Mouse (Mus musculus) midbrain, embryonic 13.5 days (tissue): ENCODE data around the gene Cyp4a31. TPM values are rescaled to one million over a fixed set of nuclear protein-coding genes. Genes with fewer than 3 reads are reported as not detected.
"Not testable (repeated sequence)": the region's sequence is repeated elsewhere in the genome, so short reads cannot be mapped to it uniquely, and the experiment has no call there.

Source experiments
- ATAC-seq: fragments of 200-750 bp; cut with Nextera tagmentation; 2 replicates; pipeline ENCODE4 v1.8.0; 2017; ENCODE audit warnings: mild to moderate bottlenecking, moderate TSS enrichment, moderate library complexity
- H3K27ac ChIP-seq: fragments of 300-500 bp; sonication (generic); 2 replicates; pipeline ENCODE4 v1.5.1; 2015; ENCODE audit warnings: inconsistent platforms, mild to moderate bottlenecking, moderate library complexity
- H3K27me3 ChIP-seq: fragments of 300-500 bp; sonication (generic); 2 replicates; pipeline ENCODE4 v1.6.1; 2015; ENCODE audit warnings: mild to moderate bottlenecking, inconsistent platforms
- H3K36me3 ChIP-seq: fragments of 300-500 bp; sonication (generic); 2 replicates; pipeline ENCODE4 v1.6.1; 2015; ENCODE audit warnings: mild to moderate bottlenecking, inconsistent platforms
- H3K4me1 ChIP-seq: fragments of 300-500 bp; sonication (generic); replicated peaks from 2 replicates; pipeline ENCODE4 v1.6.1; 2015; ENCODE audit warnings: inconsistent platforms
- H3K4me2 ChIP-seq: fragments of 300-500 bp; sonication (generic); replicated peaks from 2 replicates; pipeline ENCODE4 v1.6.1; 2015; ENCODE audit warnings: moderate library complexity, mild to moderate bottlenecking, inconsistent platforms
- H3K4me3 ChIP-seq: fragments of 300-500 bp; sonication (generic); replicated peaks from 2 replicates; pipeline ENCODE4 v1.5.1; 2015; ENCODE audit warnings: mild to moderate bottlenecking, inconsistent platforms
- H3K9ac ChIP-seq: fragments of 300-500 bp; sonication (generic); replicated peaks from 2 replicates; pipeline ENCODE4 v1.6.1; 2015; ENCODE audit warnings: mild to moderate bottlenecking, inconsistent platforms
- H3K9me3 ChIP-seq: fragments of 300-500 bp; sonication (generic); 2 replicates; pipeline ENCODE4 v1.6.1; 2016; ENCODE audit warnings: mild to moderate bottlenecking, inconsistent platforms
- WGBS: fragments of 180-500 bp; shearing (Covaris S2); methylation state at CpG from one replicate; pipeline ENCODE4 v1.1.7; 2015; 5-methylcytosine and 5-hydroxymethylcytosine counted together
- polyA plus RNA-seq: library from polyadenylated mRNA; unstranded; fragments of >200 nt; fragmentation: Nextera tagmentation; extraction: Ambion mirVana; gene quantifications from 2 replicates; pipeline ENCODE4 v1.2.1, GENCODE M21; 2015

Gene Cyp4a31
- polyA plus RNA-seq, 1 experiment from 2014 or later: not detected

DNA sequence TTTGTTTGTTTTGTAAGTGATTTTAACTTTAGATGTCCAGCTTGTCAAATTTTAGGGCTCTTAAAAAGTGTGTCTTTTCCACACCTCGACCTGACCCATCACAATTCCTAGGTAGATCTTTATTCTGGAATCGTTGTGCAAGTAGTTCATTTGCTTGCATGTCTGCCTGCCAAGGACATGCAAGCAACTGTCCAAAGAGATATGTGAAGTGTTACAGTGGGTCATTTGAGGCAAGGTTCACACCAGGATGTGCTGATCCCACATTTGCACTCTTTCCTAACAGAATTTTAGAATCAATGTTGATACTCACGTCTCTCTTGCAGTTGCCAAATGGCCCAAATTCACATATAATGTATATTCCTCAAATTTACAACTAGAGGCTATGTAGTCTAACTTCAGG is 11.8 kb downstream of the Cyp4a31 start:
- Histone ChIP-seq H3K4me1 (no peaks in the 10 kb centered on the region), H3K4me3 (no peak overlapping the region), H3K9me3 (no peaks in the 10 kb centered on the region), H3K4me2 (no peak overlapping the region), H3K27ac (no peak overlapping the region), H3K36me3 (no peaks in the 10 kb centered on the region), H3K9ac (no peak overlapping the region), H3K27me3 (no peaks in the 10 kb centered on the region)
- 84% methylated on average over 3 of the region's 3 CpGs for WGBS
- no peak for ATAC-seq

DNA sequence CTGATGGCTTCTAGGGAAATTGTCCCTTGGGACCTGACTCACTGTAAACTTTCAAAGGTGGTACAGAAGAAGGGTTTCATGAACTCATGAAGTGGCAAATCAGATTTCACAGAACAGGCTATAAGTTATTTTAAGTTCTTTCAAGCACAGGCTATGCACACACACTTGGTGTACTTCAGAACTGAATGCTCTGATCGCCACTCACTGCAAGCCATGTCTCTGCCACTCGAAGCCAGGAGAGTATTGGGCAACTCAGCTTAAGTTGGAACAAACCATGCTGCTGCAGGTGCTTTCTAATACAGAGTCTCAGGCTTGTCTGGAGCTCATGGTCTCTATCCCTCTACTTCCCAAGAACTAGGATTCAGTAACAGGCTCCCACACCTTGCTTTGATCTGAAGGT is 12.3 kb downstream of the Cyp4a31 start:
- Histone ChIP-seq H3K9ac (no peak overlapping the region), H3K36me3 (no peaks in the 10 kb centered on the region), H3K9me3 (no peaks in the 10 kb centered on the region), H3K27ac (no peak overlapping the region), H3K27me3 (no peaks in the 10 kb centered on the region), H3K4me3 (no peak overlapping the region), H3K4me2 (no peak overlapping the region), H3K4me1 (no peaks in the 10 kb centered on the region)
- 77% methylated on average over 2 of the region's 2 CpGs for WGBS
- no peak for ATAC-seq

DNA sequence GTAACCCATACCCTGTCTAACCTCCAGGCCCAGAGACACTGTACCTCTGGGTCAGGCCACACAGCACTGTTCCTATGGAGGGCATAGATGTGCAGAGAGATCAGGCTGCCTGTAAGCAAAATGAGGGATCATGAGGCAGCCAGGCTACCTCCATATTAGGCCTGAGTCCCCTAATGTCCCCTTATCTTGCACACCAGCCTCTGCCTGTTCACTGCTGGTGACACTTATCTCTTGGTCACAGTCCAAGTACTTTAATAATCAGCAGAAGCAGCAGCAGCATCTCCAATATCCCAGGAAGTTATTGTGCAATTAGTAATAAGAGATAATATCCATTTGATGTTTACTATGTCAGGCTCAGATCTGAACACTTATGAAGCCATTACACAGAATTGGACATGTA is 19.6 kb downstream of the Cyp4a31 start:
- no peaks in the 10 kb centered on the region for H3K27me3 ChIP-seq
- H3K4me2 ChIP-seq: no peak overlapping the region
- H3K9me3 ChIP-seq: no peaks in the 10 kb centered on the region
- H3K9ac ChIP-seq: no peak overlapping the region
- H3K27ac ChIP-seq: no peak overlapping the region
- H3K4me1 ChIP-seq: no peaks in the 10 kb centered on the region
- no peak for ATAC-seq
- no peak overlapping the region for H3K4me3 ChIP-seq
- no peaks in the 10 kb centered on the region for H3K36me3 ChIP-seq

DNA sequence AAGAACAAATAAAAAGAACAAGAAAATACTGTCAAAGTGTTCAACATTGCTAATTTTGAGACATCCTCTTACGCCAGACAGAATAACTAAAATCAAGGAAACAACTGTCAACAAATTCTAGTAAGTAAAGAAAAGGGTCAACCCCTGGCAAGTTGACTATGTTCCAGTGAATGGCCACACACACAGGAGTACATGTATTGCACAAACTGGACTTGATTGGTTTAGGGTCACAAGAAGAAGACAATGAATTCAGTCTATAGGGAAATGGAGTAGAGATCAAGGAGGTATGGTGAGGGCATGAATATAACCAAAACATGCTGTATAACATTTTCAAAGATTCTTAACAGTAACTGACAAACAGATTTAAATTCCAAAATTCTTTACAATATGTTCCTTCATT is 32.9 kb downstream of the Cyp4a31 start:
- no peak overlapping the region for H3K9ac ChIP-seq
- WGBS: 93% methylated on average over 1 of the region's 1 CpGs
- ATAC-seq: no peak

DNA sequence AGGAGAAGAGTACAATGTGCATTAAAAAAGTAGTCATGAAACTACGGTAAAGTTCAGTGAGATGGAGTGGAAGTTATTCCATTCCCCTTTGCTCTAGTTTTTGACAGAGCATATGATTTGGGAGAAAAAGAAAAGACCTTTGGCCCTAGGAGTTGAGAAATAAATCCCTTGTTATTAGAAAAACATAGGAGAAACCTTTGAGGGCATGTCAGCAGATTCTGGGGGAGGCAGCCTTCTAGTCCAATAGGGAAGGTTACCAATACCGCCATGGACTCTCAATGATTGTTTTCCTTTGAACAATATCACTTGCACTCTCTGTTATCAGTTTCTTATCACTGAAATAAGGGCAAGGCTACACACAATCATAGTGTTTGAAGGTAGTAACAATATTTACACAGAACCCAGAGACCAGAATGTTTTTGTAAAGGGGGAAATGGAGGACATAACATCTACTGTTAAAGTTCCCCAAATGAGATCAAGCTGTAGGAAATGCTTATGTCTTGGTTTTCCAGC is 33.4 kb downstream of the Cyp4a31 start:
- Histone ChIP-seq H3K27me3 (no peaks in the 10 kb centered on the region), H3K9ac (no peak overlapping the region), H3K4me1 (no peaks in the 10 kb centered on the region), H3K36me3 (no peaks in the 10 kb centered on the region), H3K4me2 (no peak overlapping the region), H3K4me3 (no peak overlapping the region), H3K27ac (no peak overlapping the region), H3K9me3 (no peaks in the 10 kb centered on the region)
- 86% methylated on average over 2 of the region's 2 CpGs for WGBS
- no peak for ATAC-seq

More for the DNA sequence above, 32.9 kb downstream of the Cyp4a31 start:
- Histone ChIP-seq H3K4me3 (no peak overlapping the region), H3K27ac (no peak overlapping the region), H3K4me2 (no peak overlapping the region), H3K4me1 (no peaks in the 10 kb centered on the region), H3K9me3 (no peaks in the 10 kb centered on the region), H3K36me3 (no peaks in the 10 kb centered on the region), H3K27me3 (no peaks in the 10 kb centered on the region)

DNA sequence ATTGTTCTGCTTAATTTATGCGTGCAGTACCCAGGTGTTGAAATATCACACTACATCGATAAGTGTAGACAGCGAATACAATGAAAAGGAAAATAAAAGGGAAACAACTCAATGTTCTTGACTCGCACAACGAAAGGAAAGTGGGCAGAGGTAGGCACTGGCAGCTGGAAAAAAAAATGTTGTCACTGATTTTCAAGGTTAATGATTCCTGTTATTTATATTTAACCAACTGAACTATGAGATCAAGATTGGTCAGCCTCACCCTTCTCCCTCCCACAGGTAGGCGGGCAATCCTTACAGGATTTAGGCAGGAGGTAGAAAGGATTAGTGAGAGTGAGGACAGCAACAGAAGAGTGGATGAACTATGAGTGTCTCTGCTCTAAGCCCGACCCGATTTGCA is 37.2 kb downstream of the Cyp4a31 start, which contains the start of gene Cyp4a32:
TSS of gene Cyp4a32 (plus strand) at position 359 of the 400 bp plus-strand sequence.
- not testable (repeated sequence) for H3K36me3 ChIP-seq, H3K9ac ChIP-seq, H3K27me3 ChIP-seq, H3K4me1 ChIP-seq, H3K9me3 ChIP-seq, ATAC-seq, H3K4me2 ChIP-seq, H3K4me3 ChIP-seq, H3K27ac ChIP-seq
- 91% methylated on average over 8 of the region's 8 CpGs for WGBS

DNA sequence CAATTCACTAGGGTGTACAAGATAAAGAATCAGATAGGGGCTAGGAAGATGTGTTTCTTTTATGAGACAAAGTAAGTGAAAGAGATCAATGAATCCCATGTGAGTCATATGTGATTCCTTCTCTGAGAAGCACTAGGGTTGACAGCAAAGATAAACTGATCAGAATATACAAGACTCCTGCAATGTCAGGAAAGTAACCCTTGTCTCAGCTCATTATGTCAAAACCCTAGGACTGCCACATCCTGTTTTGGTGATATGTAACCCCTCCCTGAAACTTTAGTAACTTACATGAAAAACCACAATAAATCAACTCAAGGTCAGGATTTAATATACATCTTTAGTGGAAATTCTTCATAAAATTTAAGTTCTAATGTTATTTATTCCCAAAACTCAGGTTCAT is 50.6 kb downstream of the Cyp4a31 start:
- Histone ChIP-seq H3K36me3 (no peaks in the 10 kb centered on the region), H3K4me1 (no peaks in the 10 kb centered on the region), H3K4me2 (no peak overlapping the region), H3K27me3 (no peaks in the 10 kb centered on the region), H3K4me3 (no peak overlapping the region), H3K9me3 (no peaks in the 10 kb centered on the region), H3K9ac (no peak overlapping the region), H3K27ac (no peak overlapping the region)
- ATAC-seq: no peak

DNA sequence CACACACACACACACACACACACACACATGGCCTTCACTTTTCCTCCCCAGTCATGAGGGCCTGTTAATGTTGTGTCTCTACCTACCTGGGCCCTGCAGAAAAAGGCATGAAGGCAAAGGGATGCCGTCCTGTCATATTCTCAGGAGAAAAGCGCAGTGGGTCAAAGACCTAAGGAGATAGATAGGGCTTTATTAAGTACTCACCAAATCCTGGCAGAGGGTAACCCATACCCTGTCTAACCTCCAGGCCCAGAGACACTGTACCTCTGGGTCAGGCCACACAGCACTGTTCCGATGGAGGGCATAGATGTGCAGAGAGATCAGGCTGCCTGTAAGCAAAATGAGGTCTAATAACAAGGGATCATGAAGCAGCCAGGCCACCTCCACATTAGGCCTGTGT is 62.1 kb downstream of the Cyp4a31 start:
- not testable (repeated sequence) for H3K4me2 ChIP-seq, H3K4me3 ChIP-seq, H3K36me3 ChIP-seq, ATAC-seq, H3K27me3 ChIP-seq, H3K4me1 ChIP-seq, H3K27ac ChIP-seq, H3K9me3 ChIP-seq, H3K9ac ChIP-seq
- 95% methylated on average over 3 of the region's 3 CpGs for WGBS

Other genes starting within 250 kb of the Cyp4a31 start
- not detected in 2 replicates for gene Cyp4a12b, start 152.0 kb upstream of the Cyp4a31 start, polyA plus RNA-seq
- gene Cyp4a30b, start 111.0 kb upstream of the Cyp4a31 start, polyA plus RNA-seq: not detected in 2 replicates
- not detected in 2 replicates for gene Cyp4a14, start 67.5 kb upstream of the Cyp4a31 start, polyA plus RNA-seq
- not detected in 2 replicates for gene Cyp4a10, start 45.4 kb upstream of the Cyp4a31 start, polyA plus RNA-seq
- gene Cyp4a32, start 37.3 kb downstream of the Cyp4a31 start, polyA plus RNA-seq: not detected in 2 replicates
- 0.12 and 0.22 TPM in 2 replicates for gene Cyp4b1, start 84.1 kb downstream of the Cyp4a31 start, polyA plus RNA-seq
- 22.0 and 23.9 TPM in 2 replicates for gene Efcab14, start 174.1 kb downstream of the Cyp4a31 start, polyA plus RNA-seq
- 0.35 and 0.54 TPM in 2 replicates for gene Tex38, start 217.4 kb downstream of the Cyp4a31 start, polyA plus RNA-seq
- gene Atpaf1, start 221.2 kb downstream of the Cyp4a31 start, polyA plus RNA-seq: 38.7 and 41.9 TPM in 2 replicates